Mouse (Mus musculus): ENCODE measurements around the gene Smim11. TPM values are rescaled to one million over a fixed set of nuclear protein-coding genes. Genes with fewer than 3 reads are reported as not detected.

Smim11 gene
- polyA plus RNA-seq, 2 experiments = 61.2 to 150 TPM

DNA sequence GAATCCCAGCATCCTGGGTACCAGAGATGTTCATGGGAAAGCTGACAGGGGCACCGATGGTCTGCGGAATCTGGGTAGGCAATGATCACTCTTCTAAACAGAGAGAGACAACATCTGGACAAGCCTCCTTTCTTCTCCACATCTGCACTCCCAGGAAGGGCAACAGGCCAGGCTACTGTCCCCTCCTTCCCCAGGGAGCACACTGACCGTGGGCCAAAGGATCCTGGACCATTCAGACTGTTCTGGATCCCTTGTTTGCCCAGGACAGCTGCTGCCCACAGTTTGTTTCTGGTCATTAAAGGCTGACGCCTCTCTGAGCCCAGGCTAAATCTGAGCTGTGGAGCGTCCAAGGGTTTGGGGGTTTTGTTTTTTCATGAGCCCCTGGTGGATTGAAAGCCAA lies 18.4 kb upstream of the Smim11 start:
- Histone ChIP-seq H3K9ac (ENCODE audit: low read depth, low read length, severe bottlenecking) (no peak overlapping the region), H3K4me3 (replicated peaks; ENCODE audit: low read length) (no peak overlapping the region), H3K27me3 (ENCODE audit: control insufficient read depth, insufficient read depth, low read length) (no peaks in the 10 kb centered on the region), H3K9me3 (ENCODE audit: control insufficient read depth, low read length) (no peaks in the 10 kb centered on the region), H3K36me3 (ENCODE audit: control insufficient read depth, insufficient read depth, low read length) (no peaks in the 10 kb centered on the region), H3K4me2 (replicated peaks; ENCODE audit: low read depth, low read length, severe bottlenecking) (no peak overlapping the region), H3K4me1 (ENCODE audit: control insufficient read depth, insufficient read depth, low read length) (0 out of 2 replicates have a peak, but pooled peaks cover 3% of the 10 kb centered on the region), H3K27ac (replicated peaks; ENCODE audit: low read depth, low read length) (no peak overlapping the region)
- no peak for TF ChIP-seq POLR2A (IDR thresholded peaks at IDR 0.05; ENCODE audit: borderline replicate concordance, extremely low read depth, insufficient read depth, insufficient read length)
- DNase-seq (ENCODE audit: low spot score) (no peak), ATAC-seq (ENCODE audit: low FRiP score, low read depth) (no peak)
- WGBS = 64% methylated on average over 5 of the region's 5 CpGs

DNA sequence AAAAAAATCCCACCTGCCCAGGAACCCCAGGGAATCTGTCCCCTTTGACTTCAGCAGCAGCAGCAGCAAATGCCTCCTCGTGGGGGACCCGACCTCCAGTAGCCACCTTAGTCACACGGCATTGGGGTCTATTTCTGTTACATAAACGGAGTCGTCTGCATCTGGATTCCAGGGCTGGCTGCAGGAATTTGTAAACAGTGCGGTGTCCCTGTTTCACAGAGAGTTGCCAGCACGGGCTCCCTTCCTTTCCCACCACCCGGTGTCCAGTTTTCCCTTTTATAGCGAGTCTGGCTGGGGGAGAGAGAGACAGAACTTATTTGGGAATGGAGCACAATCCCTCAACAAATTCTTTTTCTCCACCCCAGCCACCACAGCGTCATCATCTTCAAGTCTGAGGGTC lies 16.0 kb upstream of the Smim11 start:
- Histone ChIP-seq H3K4me1 (ENCODE audit: control insufficient read depth, insufficient read depth, low read length) (0 out of 2 replicates have a peak, but pooled peaks cover 3% of the 10 kb centered on the region), H3K4me2 (replicated peaks; ENCODE audit: low read depth, low read length, severe bottlenecking) (no peak overlapping the region), H3K27me3 (ENCODE audit: control insufficient read depth, insufficient read depth, low read length) (no peaks in the 10 kb centered on the region), H3K36me3 (ENCODE audit: control insufficient read depth, insufficient read depth, low read length) (no peaks in the 10 kb centered on the region), H3K9ac (ENCODE audit: low read depth, low read length, severe bottlenecking) (no peak overlapping the region), H3K9me3 (ENCODE audit: control insufficient read depth, low read length) (no peaks in the 10 kb centered on the region), H3K4me3 (replicated peaks; ENCODE audit: low read length) (no peak overlapping the region), H3K27ac (replicated peaks; ENCODE audit: low read depth, low read length) (no peak overlapping the region)
- DNase-seq (ENCODE audit: low spot score) (no peak), ATAC-seq (ENCODE audit: low FRiP score, low read depth) (no peak)
- WGBS = 29% methylated on average over 10 of the region's 10 CpGs
- no peak for TF ChIP-seq POLR2A (IDR thresholded peaks at IDR 0.05; ENCODE audit: borderline replicate concordance, extremely low read depth, insufficient read depth, insufficient read length)

DNA sequence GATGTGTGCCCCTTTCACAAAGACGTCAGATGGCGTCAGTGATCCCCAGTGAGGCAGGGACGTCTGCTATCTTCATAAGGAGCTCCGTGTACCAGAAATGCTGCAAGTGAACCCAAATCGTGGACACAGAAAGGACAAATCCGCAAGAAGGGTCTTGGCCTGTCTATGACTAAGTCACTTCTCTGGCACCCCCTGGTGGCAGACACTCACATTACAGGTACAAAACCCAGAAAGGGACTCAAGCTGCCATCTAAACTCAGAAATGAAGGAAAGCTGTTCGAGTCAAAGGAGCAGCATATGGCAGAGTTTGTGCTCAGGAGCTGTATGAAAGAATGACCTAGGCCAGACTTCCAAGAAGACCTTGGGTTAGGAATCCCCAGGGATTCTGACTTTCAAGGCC lies 14.5 kb upstream of the Smim11 start:
- Histone ChIP-seq H3K4me2 (replicated peaks; ENCODE audit: low read depth, low read length, severe bottlenecking) (no peak overlapping the region), H3K27ac (replicated peaks; ENCODE audit: low read depth, low read length) (no peak overlapping the region), H3K9ac (ENCODE audit: low read depth, low read length, severe bottlenecking) (no peak overlapping the region), H3K36me3 (ENCODE audit: control insufficient read depth, insufficient read depth, low read length) (no peaks in the 10 kb centered on the region), H3K9me3 (ENCODE audit: control insufficient read depth, low read length) (no peaks in the 10 kb centered on the region), H3K4me1 (ENCODE audit: control insufficient read depth, insufficient read depth, low read length) (0 out of 2 replicates have a peak, but pooled peaks cover 3% of the 10 kb centered on the region), H3K27me3 (ENCODE audit: control insufficient read depth, insufficient read depth, low read length) (no peaks in the 10 kb centered on the region), H3K4me3 (replicated peaks; ENCODE audit: low read length) (no peak overlapping the region)
- 13% methylated on average over 7 of the region's 7 CpGs for WGBS
- DNase-seq (ENCODE audit: low spot score) (peak; percentile 87), ATAC-seq (ENCODE audit: low FRiP score, low read depth) (peak; percentile 35; the same call in 1 of the 2 replicates)
- TF ChIP-seq POLR2A (IDR thresholded peaks at IDR 0.05; ENCODE audit: borderline replicate concordance, extremely low read depth, insufficient read depth, insufficient read length) = no peak

DNA sequence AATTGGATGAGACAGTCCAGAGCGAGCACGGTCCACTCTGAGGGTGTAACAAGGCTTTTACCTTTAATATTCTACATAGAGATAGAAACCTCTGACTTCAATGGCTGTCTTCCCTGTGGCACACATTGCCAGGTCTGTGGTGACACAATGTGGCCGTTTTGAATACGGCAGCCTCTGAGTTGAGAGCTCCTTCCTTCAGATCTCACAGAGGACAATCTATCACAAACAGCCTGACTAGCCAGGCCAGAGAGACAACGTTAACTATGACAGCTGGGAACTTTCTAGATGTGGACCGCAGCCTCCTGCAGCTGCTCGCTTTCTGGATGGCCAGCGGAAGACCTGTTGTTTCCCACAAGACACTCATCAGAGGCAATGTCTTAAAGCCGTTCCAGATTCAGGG lies 12.3 kb upstream of the Smim11 start:
- H3K27me3 ChIP-seq (ENCODE audit: control insufficient read depth, insufficient read depth, low read length) = no peaks in the 10 kb centered on the region
- no peaks in the 10 kb centered on the region for H3K36me3 ChIP-seq (ENCODE audit: control insufficient read depth, insufficient read depth, low read length)
- no peak overlapping the region for H3K9ac ChIP-seq (ENCODE audit: low read depth, low read length, severe bottlenecking)
- H3K4me1 ChIP-seq (ENCODE audit: control insufficient read depth, insufficient read depth, low read length) = no peaks in the 10 kb centered on the region
- WGBS = 83% methylated on average over 9 of the region's 9 CpGs
- H3K4me3 ChIP-seq (replicated peaks; ENCODE audit: low read length) = no peak overlapping the region
- no peak for DNase-seq (ENCODE audit: low spot score)
- no peak for TF ChIP-seq POLR2A (IDR thresholded peaks at IDR 0.05; ENCODE audit: borderline replicate concordance, extremely low read depth, insufficient read depth, insufficient read length)
- H3K4me2 ChIP-seq (replicated peaks; ENCODE audit: low read depth, low read length, severe bottlenecking) = no peak overlapping the region
- ATAC-seq (ENCODE audit: low FRiP score, low read depth) = no peak
- H3K9me3 ChIP-seq (ENCODE audit: control insufficient read depth, low read length) = no peaks in the 10 kb centered on the region
- no peak overlapping the region for H3K27ac ChIP-seq (replicated peaks; ENCODE audit: low read depth, low read length)

DNA sequence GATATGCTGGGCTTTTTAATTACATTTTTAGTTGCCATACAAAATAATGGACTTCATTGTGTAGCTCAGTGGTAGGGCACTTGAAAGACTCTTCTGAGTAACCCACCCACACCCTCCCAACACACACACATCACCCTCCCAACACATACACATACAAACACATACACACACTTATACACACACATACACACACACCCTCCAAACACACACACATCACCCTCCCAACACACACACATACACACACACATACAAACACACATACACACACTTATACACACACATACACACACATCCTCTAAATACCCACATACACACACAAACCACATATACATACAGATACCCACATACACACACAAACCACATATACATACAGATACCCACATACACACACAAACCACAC lies 11.0 kb upstream of the Smim11 start:
- DNase-seq (ENCODE audit: low spot score) (no peak), ATAC-seq (ENCODE audit: low FRiP score, low read depth) (no peak)
- Histone ChIP-seq H3K27me3 (ENCODE audit: control insufficient read depth, insufficient read depth, low read length) (no peaks in the 10 kb centered on the region), H3K9ac (ENCODE audit: low read depth, low read length, severe bottlenecking) (no peak overlapping the region), H3K4me1 (ENCODE audit: control insufficient read depth, insufficient read depth, low read length) (no peaks in the 10 kb centered on the region), H3K27ac (replicated peaks; ENCODE audit: low read depth, low read length) (no peak overlapping the region), H3K9me3 (ENCODE audit: control insufficient read depth, low read length) (no peaks in the 10 kb centered on the region), H3K4me3 (replicated peaks; ENCODE audit: low read length) (no peak overlapping the region), H3K36me3 (ENCODE audit: control insufficient read depth, insufficient read depth, low read length) (no peaks in the 10 kb centered on the region), H3K4me2 (replicated peaks; ENCODE audit: low read depth, low read length, severe bottlenecking) (no peak overlapping the region)
- no peak for TF ChIP-seq POLR2A (IDR thresholded peaks at IDR 0.05; ENCODE audit: borderline replicate concordance, extremely low read depth, insufficient read depth, insufficient read length)

DNA sequence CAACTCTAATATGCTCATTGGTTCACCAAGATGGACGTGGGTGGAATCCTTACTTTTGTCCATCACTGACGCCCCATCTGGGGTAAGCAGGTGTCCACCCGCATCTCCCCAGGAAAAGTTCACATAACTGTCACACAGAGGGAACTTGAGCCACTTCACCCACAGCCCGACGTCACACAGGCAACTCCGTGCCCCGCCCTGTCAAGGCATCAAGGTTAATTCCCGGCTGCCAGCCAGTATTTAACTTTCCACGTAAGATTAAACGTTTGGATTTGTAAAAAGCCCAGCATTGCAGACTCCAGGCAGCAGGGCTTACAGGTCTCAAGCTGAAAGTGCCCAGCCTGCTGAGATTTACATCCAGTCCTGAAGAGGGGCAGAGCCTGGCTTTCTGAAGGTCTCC lies 9.0 kb upstream of the Smim11 start, which contains the start of gene Kcne2:
Gene Kcne2, plus strand, starts transcription at position 289 of the 400 bp plus-strand sequence.
- ATAC-seq (ENCODE audit: low FRiP score, low read depth) (no peak), DNase-seq (ENCODE audit: low spot score) (no peak)
- Histone ChIP-seq H3K4me2 (replicated peaks; ENCODE audit: low read depth, low read length, severe bottlenecking) (no peak within 1 kb of the TSS), H3K9me3 (ENCODE audit: control insufficient read depth, low read length) (no peaks in the 10 kb centered on the region), H3K27ac (replicated peaks; ENCODE audit: low read depth, low read length) (no peak within 1 kb of the TSS), H3K36me3 (ENCODE audit: control insufficient read depth, insufficient read depth, low read length) (no peaks in the 10 kb centered on the region), H3K27me3 (ENCODE audit: control insufficient read depth, insufficient read depth, low read length) (no peaks in the 10 kb centered on the region), H3K4me3 (replicated peaks; ENCODE audit: low read length) (no peak within 1 kb of the TSS), H3K9ac (ENCODE audit: low read depth, low read length, severe bottlenecking) (no peak within 1 kb of the TSS), H3K4me1 (ENCODE audit: control insufficient read depth, insufficient read depth, low read length) (no peaks in the 10 kb centered on the region)
- no peak for TF ChIP-seq POLR2A (IDR thresholded peaks at IDR 0.05; ENCODE audit: borderline replicate concordance, extremely low read depth, insufficient read depth, insufficient read length)
- WGBS = 62% methylated on average over 10 of the region's 10 CpGs

Measured in limb, embryonic 14.5 days (tissue).